Mouse (Mus musculus) CD8-positive naive resting alpha-beta T cell, adult 2 months (primary cell): ENCODE results near the gene Psmg4.

ENCODE experiments used
- DNase-seq, 2 experiments: peaks; one replicate each; pipeline ENCODE4 v3.0.0; 2022; ENCODE audit warnings: low read depth in 2 of 2, low spot score in 2 of 2

The Psmg4 gene

GRCm38 (mm10) chr13:34162491-34163303 lies at the start of gene Psmg4:
Gene Psmg4, plus strand, starts transcription at chr13:34162964.
- DNase-seq = peak; percentile 90 to 97

- no peak for DNase-seq
Measured at GRCm38 (mm10) chr13:34113086-34113485, 49.7 kb upstream of the Psmg4 start.

DNA sequence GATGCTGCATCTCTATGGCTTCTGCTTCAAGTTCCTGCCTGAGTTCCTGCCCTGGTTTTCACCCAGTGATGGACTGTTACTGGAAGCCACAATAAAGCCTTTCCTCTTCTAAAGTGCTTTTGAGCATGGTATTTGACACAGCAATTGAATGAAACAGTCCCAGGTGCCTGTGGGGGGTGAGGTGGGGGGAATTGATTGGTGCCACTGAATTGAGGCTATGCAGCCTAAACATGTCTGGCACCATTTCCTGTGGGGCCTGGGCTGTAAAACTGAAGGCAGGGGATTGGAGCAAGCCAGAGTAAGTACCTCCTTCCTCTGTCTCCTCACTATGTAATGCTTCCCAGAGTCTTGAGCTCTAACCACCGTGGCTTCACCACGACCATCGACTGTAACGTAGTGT lies 48.1 kb upstream of the Psmg4 start:
- no peak for DNase-seq

DNA sequence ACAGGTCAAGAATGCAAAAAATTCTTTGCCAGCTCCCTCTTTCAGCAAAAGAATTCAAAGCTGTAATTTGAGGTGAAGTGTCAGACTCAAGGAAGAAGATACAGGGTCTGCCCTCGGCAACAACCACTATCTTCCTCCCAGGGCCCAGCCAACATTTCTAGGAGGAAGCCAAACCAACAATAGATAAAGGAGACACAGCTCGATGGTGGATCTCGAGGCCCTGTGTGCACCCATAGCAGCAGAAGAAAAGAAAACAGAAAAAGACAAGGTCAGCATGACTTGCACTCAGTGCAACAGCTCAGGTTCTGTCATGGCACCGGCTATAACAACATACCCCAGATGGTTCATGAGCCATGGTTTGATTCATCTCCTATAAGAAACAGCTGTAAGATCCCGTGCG lies 46.3 kb upstream of the Psmg4 start:
- no peak for DNase-seq

- no peak for DNase-seq
Measured at GRCm38 (mm10) chr13:34118816-34119215, 43.9 kb upstream of the Psmg4 start.

- no peak for DNase-seq
Measured at GRCm38 (mm10) chr13:34119406-34119805, 43.4 kb upstream of the Psmg4 start.

DNA sequence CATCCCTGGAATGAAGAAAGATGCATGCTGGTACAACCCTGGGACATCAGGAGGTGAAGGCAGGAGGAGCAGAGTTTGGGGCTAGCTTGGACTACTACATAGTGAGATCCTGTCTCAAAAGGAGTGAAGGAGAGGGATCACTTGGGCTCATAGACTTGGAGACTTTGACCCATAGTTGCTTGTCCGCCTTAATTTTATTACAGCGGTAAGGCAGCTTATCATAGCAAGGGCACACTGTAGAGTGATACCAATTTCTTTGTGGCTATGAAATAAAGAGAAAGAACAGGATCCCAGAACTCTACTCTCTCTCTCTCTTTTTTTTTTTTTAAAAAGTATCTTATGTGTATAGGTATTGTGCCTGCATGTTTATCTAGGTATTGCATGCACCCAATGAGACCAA lies 42.2 kb upstream of the Psmg4 start:
- DNase-seq = no peak

DNA sequence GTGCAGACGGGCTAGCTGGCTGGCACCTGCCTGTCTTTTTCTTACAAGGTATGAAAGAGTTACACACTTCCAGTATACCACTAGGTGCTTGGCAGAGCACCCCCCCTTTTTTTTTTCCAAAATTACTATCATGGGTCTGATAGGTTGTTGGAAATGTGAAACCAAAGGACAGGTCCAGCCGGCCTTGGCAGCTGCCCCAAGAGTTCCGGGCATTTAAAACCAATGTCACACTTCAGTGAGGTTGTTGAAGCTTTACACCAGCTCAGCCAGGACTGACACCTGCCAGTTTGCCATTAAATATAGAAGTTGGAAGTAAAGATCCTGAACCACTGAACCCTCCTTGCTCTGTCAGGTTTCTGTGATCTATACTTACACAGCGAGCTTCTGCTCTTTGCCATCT lies 37.1 kb upstream of the Psmg4 start:
- DNase-seq = no peak

- no peak for DNase-seq
Measured at GRCm38 (mm10) chr13:34128276-34129114, 34.3 kb upstream of the Psmg4 start.

- DNase-seq = peak in 1 of 2 experiments; percentile 11
Measured at GRCm38 (mm10) chr13:34129485-34130225, 33.1 kb upstream of the Psmg4 start.

- DNase-seq = peak in 1 of 2 experiments; percentile 2
Measured at GRCm38 (mm10) chr13:34130226-34130731, 32.5 kb upstream of the Psmg4 start, which contains the start of gene Tubb2b. Gene Tubb2b, minus strand, starts transcription at chr13:34130466.

DNA sequence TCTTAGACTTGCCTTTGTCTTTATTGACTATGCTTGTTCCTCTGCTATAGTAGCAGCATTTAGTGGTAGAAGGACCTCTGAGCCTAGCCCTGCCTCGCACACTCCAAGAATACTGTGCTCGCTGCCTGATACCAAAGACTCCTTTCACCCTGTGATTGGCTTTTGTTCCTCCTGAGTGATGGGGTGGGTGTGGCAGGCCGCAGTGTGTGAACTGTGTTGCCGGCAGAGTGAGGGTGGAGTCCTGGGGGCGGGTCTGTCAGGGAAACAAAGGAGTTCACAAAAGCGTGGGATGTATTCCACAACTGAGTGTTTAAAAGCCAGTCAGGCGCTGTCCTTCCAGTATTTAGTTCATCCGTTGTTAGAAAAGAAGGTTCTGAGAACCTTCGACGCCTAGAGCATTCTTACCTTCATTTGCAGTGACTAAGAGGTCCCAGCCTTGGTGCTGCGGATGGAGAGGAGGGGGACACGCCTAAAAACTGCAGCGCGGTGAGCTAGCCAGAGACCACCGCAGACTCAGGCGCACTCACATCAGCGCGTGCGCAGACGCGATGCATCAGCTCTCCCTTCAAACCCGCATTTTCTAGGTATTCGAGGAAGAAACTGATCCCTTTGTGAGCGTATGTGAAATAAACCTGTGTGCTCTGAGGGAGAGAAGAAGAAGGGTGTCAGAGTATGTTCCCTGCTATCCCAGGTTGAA lies 31.6 kb upstream of the Psmg4 start:
- peak in 1 of 2 experiments; percentile 34 for DNase-seq

DNA sequence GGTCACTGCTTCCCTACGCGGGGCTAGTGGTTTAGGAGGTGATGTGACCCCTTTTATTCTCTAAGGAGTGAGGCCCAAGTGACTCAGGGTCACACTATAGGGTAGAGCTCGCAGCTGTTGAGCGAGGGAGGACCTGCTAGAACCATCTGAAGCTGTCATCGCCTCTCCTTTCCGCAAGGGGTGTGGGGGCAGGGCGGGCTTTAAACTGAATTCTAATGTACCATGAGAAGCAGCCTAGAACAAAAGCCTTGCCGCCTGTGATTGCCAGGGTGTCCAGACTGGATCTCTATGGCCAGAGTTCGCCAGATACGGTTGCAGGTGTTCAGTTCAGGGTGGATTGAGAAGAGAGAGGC lies 31.1 kb upstream of the Psmg4 start:
- DNase-seq = peak; percentile 51 to 65

GRCm38 (mm10) chr13:34132299-34132698 lies 30.5 kb upstream of the Psmg4 start:
- no peak for DNase-seq

DNA sequence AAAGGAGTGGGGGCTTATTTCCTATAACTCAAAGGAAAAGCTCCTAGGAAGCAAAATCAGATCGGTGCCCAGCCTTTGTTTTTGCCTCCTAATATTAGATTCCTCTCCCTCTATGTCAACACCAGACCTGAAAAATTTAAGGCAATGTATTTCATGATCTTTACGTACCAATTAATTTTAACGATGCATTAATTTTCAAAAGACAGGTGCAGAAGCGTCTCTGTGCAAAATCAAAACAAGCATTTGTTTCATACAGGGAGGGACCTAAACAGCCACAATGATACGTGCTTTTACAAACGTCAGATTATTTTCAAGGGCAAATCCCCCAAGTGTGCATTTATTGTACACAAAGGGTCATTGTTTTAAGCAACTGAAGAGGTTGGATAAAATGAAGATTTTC lies 29.9 kb upstream of the Psmg4 start:
- no peak for DNase-seq

DNA sequence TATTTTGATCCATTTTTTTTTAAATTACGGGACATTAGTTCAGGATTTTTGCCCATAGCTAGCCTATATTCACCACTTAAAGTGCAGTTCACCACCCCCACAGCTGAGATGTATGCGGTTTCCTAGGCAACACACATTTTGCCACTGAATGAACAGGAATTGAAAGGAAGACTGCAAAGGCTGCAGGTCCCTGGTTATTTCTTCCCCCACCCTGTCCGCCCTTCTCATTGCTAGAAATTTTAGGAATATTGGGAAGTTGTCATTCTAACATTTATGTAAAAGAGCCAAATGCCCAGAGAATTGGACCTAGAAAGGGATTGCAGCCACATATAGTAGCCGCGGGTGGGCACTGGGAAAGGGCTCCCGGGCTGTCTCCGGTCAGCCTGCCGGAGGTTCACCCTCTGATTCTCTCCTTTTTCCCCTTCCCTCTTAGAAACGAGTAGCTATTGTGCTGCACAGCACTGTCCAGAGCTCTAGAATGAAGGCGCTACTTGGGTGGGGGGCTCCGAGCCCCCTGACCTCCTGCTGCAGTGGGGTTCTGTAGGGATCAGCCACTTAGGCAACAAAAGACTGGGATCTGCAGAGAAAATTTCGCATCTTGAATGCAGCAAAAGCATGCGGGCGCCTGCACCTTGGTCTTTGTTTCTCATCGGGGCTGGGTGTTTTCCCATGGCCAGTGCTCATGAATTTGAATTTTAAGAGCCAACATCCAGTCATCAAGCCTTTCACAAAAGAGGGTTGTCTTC lies 29.3 kb upstream of the Psmg4 start:
- DNase-seq = no peak

GRCm38 (mm10) chr13:34134276-34134675 lies 28.5 kb upstream of the Psmg4 start:
- DNase-seq = no peak

GRCm38 (mm10) chr13:34136605-34137004 lies 26.2 kb upstream of the Psmg4 start:
- no peak for DNase-seq

DNA sequence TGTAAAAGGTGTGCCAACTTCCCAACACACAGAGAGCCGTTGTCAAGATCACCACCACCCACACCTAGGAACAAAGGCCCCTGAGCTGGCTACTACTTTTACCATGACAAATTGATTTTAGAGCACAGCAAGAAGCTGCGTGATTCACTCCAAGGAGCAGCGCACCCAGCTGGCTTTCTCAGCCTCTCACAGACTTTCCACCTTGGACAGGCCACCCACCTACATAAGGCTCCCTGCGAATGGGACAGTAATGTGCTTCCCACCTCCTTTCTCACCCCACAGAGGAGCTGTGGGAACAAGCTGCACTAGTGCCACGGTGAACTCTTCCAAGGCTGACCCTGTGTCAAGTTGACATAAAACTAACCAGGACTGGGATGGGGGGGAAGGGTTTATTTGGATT lies 19.4 kb upstream of the Psmg4 start:
- no peak for DNase-seq

- no peak for DNase-seq
Measured at GRCm38 (mm10) chr13:34146916-34147315, 15.8 kb upstream of the Psmg4 start.
